Mouse (Mus musculus) layer of hippocampus, adult 11-12 months (tissue): ENCODE measurements around the gene Cnih2.

ENCODE experiments used
- DNase-seq: peaks from one replicate; pipeline ENCODE4 v3.0.0; 2022; ENCODE audit warnings: low spot score

Cnih2 gene

GRCm38 (mm10) chr19:5098363-5099143 is at the start of gene Cnih2:
Cnih2 (minus strand) TSS chr19:5098521.
- peak; percentile 73 for DNase-seq

GRCm38 (mm10) chr19:5139640-5140039 is 41.3 kb upstream of the Cnih2 start:
- DNase-seq = peak; percentile 74

- DNase-seq = no peak
Observed at GRCm38 (mm10) chr19:5131237-5131636, 32.9 kb upstream of the Cnih2 start.

- DNase-seq = no peak
Observed at GRCm38 (mm10) chr19:5129770-5130169, 31.4 kb upstream of the Cnih2 start.

- DNase-seq = no peak
Observed at GRCm38 (mm10) chr19:5124055-5124614, 25.8 kb upstream of the Cnih2 start.

GRCm38 (mm10) chr19:5123241-5123640 is 24.9 kb upstream of the Cnih2 start:
- no peak for DNase-seq

- no peak for DNase-seq
Observed at GRCm38 (mm10) chr19:5122492-5122891, 24.2 kb upstream of the Cnih2 start.

- no peak for DNase-seq
Observed at GRCm38 (mm10) chr19:5118384-5118698, 20.0 kb upstream of the Cnih2 start, which contains the start of gene Klc2. Klc2 (minus strand) TSS chr19:5118560.

- peak; percentile 92 for DNase-seq
Observed at GRCm38 (mm10) chr19:5117494-5118383, 19.4 kb upstream of the Cnih2 start.

- DNase-seq = no peak
Observed at GRCm38 (mm10) chr19:5113783-5114182, 15.5 kb upstream of the Cnih2 start.

GRCm38 (mm10) chr19:5109659-5110453 is 11.5 kb upstream of the Cnih2 start:
- no peak for DNase-seq

GRCm38 (mm10) chr19:5108702-5109101 is 10.4 kb upstream of the Cnih2 start:
- DNase-seq = no peak

- DNase-seq = no peak
Observed at GRCm38 (mm10) chr19:5108271-5108575, 9.9 kb upstream of the Cnih2 start.

GRCm38 (mm10) chr19:5107556-5108270 is 9.4 kb upstream of the Cnih2 start:
- DNase-seq = no peak

GRCm38 (mm10) chr19:5106731-5107191 is 8.4 kb upstream of the Cnih2 start, which contains the start of gene Rab1b:
Rab1b (minus strand) TSS chr19:5107072.
- peak; percentile 99 for DNase-seq

- no peak for DNase-seq
Observed at GRCm38 (mm10) chr19:5106074-5106473, 7.8 kb upstream of the Cnih2 start.

- no peak for DNase-seq
Observed at GRCm38 (mm10) chr19:5097521-5098362, 579 bp downstream of the Cnih2 start.

- DNase-seq = peak; percentile 74
Observed at GRCm38 (mm10) chr19:5095887-5096474, 2.3 kb downstream of the Cnih2 start.

- DNase-seq = no peak
Observed at GRCm38 (mm10) chr19:5094746-5095417, 3.4 kb downstream of the Cnih2 start.
